Mouse (Mus musculus): ENCODE data around the gene Kirrel. TPM values are rescaled to one million over a fixed set of nuclear protein-coding genes. Genes with fewer than 3 reads are reported as not detected.

Gene Kirrel
- polyA plus RNA-seq, 1 experiment from 2014 or later, result 27.9 TPM

DNA sequence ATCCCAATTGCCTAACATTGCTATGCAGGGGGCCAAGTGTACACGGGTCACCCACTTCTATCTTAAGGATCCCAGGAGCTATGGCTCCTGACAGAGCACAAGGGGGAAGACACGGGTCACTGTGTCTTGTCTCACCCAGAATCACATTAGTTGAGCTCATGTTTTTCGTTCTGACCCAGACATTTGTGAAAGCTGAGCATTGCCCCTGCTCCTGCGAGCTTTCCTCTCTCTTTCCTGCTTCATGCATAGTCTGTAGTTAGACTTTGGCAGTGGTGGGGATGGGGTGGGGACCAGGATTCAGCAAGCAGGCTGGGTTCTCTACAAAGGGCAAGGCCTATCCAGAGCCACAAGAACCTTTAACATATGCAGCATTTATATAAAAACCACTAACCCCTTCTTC, 94.8 kb downstream of the Kirrel start:
- H3K36me3 ChIP-seq, result peaks cover 58% of the 10 kb centered on the region
- peak; percentile 55 for DNase-seq (ENCODE audit: low spot score)
- H3K9me3 ChIP-seq, result no peaks in the 10 kb centered on the region
- H3K4me3 ChIP-seq, result no peak overlapping the region
- WGBS, result 81% methylated on average over 4 of the region's 4 CpGs
- no peaks in the 10 kb centered on the region for H3K4me1 ChIP-seq
- no peaks in the 10 kb centered on the region for H3K27me3 ChIP-seq (ENCODE audit: insufficient read depth, poor library complexity, severe bottlenecking)
- no peak overlapping the region for H3K27ac ChIP-seq

GRCm38 (mm10) chr3:87079301-87079700, 95.2 kb downstream of the Kirrel start:
- Histone ChIP-seq H3K27ac (no peak overlapping the region), H3K36me3 (peaks cover 53% of the 10 kb centered on the region), H3K4me3 (no peak overlapping the region), H3K4me1 (no peaks in the 10 kb centered on the region), H3K27me3 (ENCODE audit: insufficient read depth, poor library complexity, severe bottlenecking) (no peaks in the 10 kb centered on the region), H3K9me3 (no peaks in the 10 kb centered on the region)
- WGBS, result 90% methylated on average over 7 of the region's 7 CpGs
- DNase-seq (ENCODE audit: low spot score), result peak; percentile 63

GRCm38 (mm10) chr3:87077681-87078080, 96.9 kb downstream of the Kirrel start:
- peaks cover 37% of the 10 kb centered on the region for H3K36me3 ChIP-seq
- H3K4me1 ChIP-seq, result peaks cover 5% of the 10 kb centered on the region; the same call in 1 of the 2 replicates
- peak; percentile 72 for DNase-seq (ENCODE audit: low spot score)
- H3K27ac ChIP-seq, result no peak overlapping the region
- WGBS, result 76% methylated on average over 9 of the region's 9 CpGs
- H3K27me3 ChIP-seq (ENCODE audit: insufficient read depth, poor library complexity, severe bottlenecking), result no peaks in the 10 kb centered on the region
- no peaks in the 10 kb centered on the region for H3K9me3 ChIP-seq
- no peak overlapping the region for H3K4me3 ChIP-seq

DNA sequence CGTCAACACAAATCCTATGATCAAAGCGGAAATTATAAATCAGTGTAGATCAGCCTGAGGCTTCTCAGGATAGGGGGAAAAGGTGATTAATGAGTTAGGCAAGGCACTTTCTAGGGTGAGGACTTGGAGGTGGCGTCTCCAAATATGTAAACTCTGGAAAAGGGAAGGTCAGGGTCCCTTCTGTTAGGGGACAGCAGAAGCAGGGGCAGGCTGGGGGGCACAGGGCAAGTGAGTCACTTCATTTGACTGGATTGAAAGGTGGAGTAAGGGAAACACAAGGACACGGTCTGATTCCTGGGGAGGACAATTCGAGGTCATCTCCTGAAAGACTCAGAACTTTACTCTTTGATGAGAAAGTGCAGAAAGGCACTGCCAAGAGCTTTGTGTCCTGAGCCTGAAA, 97.6 kb downstream of the Kirrel start:
- WGBS, result 79% methylated on average over 5 of the region's 5 CpGs
- no peak overlapping the region for H3K27ac ChIP-seq

DNA sequence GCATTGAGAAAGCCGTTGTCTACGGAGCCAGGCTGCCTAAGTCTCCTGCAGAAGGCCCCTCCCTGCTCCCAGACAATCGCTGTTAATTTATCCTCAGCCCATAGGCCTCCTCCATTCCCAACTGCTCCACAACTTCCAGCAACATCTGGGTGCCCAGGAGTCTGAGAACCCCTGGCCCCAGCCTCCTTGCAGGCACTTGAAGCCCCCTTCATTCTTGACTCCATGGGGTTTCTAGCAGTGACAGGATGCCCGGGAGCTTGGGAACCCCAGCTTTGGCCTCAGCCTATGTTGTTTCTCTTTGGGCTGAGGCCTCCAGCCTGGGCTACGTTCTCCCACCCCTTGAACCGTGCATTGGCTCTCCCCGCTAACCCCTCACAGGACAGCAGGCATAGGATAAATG, 98.4 kb downstream of the Kirrel start:
- WGBS, result 82% methylated on average over 7 of the region's 7 CpGs
- Histone ChIP-seq H3K36me3 (peaks cover 25% of the 10 kb centered on the region), H3K4me3 (no peak overlapping the region), H3K4me1 (peaks cover 5% of the 10 kb centered on the region), H3K9me3 (no peaks in the 10 kb centered on the region), H3K27me3 (ENCODE audit: insufficient read depth, poor library complexity, severe bottlenecking) (no peaks in the 10 kb centered on the region), H3K27ac (no peak overlapping the region)
- peak; percentile 71 for DNase-seq (ENCODE audit: low spot score)

More for the DNA sequence above, 97.6 kb downstream of the Kirrel start:
- H3K4me3 ChIP-seq, result no peak overlapping the region
- peaks cover 5% of the 10 kb centered on the region for H3K4me1 ChIP-seq
- no peaks in the 10 kb centered on the region for H3K27me3 ChIP-seq (ENCODE audit: insufficient read depth, poor library complexity, severe bottlenecking)
- no peaks in the 10 kb centered on the region for H3K9me3 ChIP-seq
- DNase-seq (ENCODE audit: low spot score), result peak; percentile 19
- peaks cover 31% of the 10 kb centered on the region for H3K36me3 ChIP-seq

DNA sequence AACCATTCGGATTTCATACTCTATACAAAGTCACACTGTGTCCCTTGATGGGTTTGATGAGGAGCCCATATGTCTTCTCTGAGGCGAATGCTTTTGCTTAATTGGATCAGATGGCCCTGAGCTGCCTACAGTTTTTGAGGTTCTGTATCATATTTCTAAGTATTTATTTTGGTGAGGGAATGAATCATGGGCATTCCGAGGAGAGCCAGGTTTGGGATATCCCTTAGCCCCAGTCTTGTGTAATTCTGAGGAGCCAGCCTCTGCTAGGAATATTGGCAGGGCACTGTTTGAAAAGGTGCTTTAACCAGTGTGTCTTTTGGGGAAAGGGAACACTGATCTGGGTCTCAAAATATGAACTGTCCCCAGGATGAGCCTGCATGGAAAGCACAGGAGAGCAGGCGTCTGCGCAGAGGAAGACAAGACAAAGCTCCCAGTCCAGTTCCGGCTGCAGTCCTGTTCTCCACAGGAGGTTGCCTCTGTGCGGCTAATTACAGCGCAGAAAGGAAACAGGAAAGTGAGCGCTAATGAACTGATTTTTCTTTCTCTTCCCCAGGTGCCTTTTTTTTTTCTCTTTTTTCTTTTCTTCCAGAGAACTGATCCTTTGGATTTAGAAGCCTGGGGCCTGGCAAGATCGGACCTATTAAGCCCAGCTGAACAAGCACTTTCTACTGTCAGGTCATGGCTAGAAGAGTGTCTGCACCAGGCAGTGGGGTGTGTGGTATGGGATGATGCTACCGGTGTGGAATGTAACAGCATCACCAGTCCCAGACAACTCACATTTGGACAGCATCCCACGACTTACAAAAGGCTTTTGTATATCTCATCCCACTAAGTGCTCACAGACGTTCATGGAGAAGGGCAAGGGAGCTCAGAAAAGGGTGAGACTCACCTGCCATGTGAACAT, 101.7 kb downstream of the Kirrel start:
- 48% methylated on average over 13 of the region's 13 CpGs for WGBS
- no peaks in the 10 kb centered on the region for H3K9me3 ChIP-seq
- no peaks in the 10 kb centered on the region for H3K27me3 ChIP-seq (ENCODE audit: insufficient read depth, poor library complexity, severe bottlenecking)
- H3K36me3 ChIP-seq, result 0 out of 2 replicates have a peak, but pooled peaks cover 2% of the 10 kb centered on the region
- H3K4me3 ChIP-seq, result no peak overlapping the region
- peak; percentile 77 for DNase-seq (ENCODE audit: low spot score)
- H3K27ac ChIP-seq, result 0 out of 2 replicates have a peak overlapping the region, but pooled peaks have one; percentile 36
- peaks cover 5% of the 10 kb centered on the region for H3K4me1 ChIP-seq

- no peak overlapping the region for H3K4me3 ChIP-seq
- no peaks in the 10 kb centered on the region for H3K9me3 ChIP-seq
- peak; percentile 39 for DNase-seq (ENCODE audit: low spot score)
- no peak overlapping the region for H3K27ac ChIP-seq
- no peaks in the 10 kb centered on the region for H3K27me3 ChIP-seq (ENCODE audit: insufficient read depth, poor library complexity, severe bottlenecking)
- WGBS, result 52% methylated on average over 3 of the region's 3 CpGs
- peaks cover 5% of the 10 kb centered on the region for H3K4me1 ChIP-seq
- H3K36me3 ChIP-seq, result no peaks in the 10 kb centered on the region
Observed at GRCm38 (mm10) chr3:87072191-87072590, 102.4 kb downstream of the Kirrel start.

DNA sequence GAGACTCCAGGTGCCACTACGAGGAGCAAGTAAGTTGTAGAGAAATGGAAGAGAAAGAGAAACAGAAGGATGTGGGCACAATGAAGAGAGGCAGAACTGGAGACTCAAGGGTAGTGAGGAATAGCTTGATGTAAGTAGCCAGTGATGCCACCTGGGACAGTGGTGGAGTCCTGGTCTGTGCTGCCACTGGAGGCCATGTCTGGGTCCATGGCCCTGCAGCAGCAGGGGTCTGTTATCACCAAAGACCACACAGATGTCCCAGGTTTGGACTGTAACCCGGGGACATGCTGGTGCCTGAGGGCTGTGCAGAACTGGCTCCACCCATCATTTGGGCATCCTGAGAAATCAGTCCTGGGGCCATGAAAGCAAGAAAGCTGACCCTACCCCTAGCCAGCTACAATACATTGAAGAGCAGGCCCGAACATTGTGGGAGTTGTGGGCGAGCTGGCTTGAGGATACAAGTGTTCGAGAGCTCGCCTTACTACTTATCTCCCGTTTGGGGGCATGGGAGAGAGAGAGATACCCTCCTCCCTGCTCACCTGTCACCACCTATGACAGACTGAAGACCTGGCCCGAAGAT, 107.1 kb downstream of the Kirrel start:
- Histone ChIP-seq H3K9me3 (no peaks in the 10 kb centered on the region), H3K27me3 (ENCODE audit: insufficient read depth, poor library complexity, severe bottlenecking) (no peaks in the 10 kb centered on the region), H3K4me1 (no peaks in the 10 kb centered on the region; the same call in 1 of the 2 replicates), H3K36me3 (no peaks in the 10 kb centered on the region), H3K4me3 (no peak overlapping the region), H3K27ac (no peak overlapping the region)
- DNase-seq (ENCODE audit: low spot score), result peak; percentile 56
- WGBS, result 61% methylated on average over 8 of the region's 8 CpGs

- 57% methylated on average over 1 of the region's 1 CpGs for WGBS
- no peaks in the 10 kb centered on the region for H3K4me1 ChIP-seq
- H3K4me3 ChIP-seq, result no peak overlapping the region
- no peak overlapping the region for H3K27ac ChIP-seq
- no peaks in the 10 kb centered on the region for H3K27me3 ChIP-seq (ENCODE audit: insufficient read depth, poor library complexity, severe bottlenecking)
- H3K9me3 ChIP-seq, result no peaks in the 10 kb centered on the region
- H3K36me3 ChIP-seq, result no peaks in the 10 kb centered on the region
- DNase-seq (ENCODE audit: low spot score), result peak; percentile 47
Observed at GRCm38 (mm10) chr3:87053939-87054338, 120.6 kb downstream of the Kirrel start.

DNA sequence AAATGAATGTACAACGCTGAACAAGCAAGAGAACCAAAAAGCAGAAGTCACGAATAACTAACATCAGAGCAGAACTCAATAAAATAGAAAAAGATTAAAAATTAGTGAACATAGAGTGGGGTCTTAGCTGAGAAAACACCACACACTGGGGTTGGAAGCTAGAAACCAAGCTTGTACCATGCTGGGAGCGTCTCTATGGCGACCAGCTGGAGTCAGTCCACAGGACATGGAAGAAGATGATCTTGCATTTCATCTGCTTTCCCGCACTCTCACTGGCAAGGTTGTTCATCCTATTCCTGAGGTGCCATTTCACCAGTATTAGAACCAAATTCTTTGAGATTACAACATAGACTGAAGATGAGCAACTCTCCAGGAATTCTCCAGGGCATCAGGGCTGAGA, 126.7 kb downstream of the Kirrel start:
- no peak overlapping the region for H3K27ac ChIP-seq
- H3K9me3 ChIP-seq, result no peaks in the 10 kb centered on the region
- no peaks in the 10 kb centered on the region for H3K4me1 ChIP-seq
- H3K4me3 ChIP-seq, result no peak overlapping the region
- no peaks in the 10 kb centered on the region for H3K36me3 ChIP-seq
- WGBS, result 88% methylated on average over 5 of the region's 5 CpGs
- no peaks in the 10 kb centered on the region for H3K27me3 ChIP-seq (ENCODE audit: insufficient read depth, poor library complexity, severe bottlenecking)
- no peak for DNase-seq (ENCODE audit: low spot score)

- no peak for DNase-seq (ENCODE audit: low spot score)
- WGBS, result 72% methylated on average over 2 of the region's 2 CpGs
Observed at GRCm38 (mm10) chr3:87041733-87042132, 132.8 kb downstream of the Kirrel start.

DNA sequence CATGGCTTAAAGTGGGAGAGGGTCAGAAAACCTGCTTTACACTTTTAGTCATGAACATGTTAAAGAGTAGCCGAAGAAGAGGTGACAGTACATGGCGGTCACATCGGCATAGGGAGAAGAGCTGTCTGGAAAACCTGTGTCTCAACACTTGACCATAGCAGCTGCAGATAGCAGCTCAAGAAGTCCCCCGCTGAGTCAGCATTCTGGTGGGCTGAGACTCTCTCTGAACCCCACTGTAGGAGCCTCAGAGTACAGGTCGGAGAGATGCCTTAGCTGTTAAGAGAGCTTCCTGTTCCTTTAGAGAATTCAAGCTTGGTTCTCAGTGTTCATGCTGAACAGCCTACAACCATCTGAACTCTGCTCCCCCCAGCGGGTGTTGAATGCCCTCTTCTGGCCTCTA, 136.0 kb downstream of the Kirrel start:
- no peaks in the 10 kb centered on the region for H3K36me3 ChIP-seq
- 77% methylated on average over 6 of the region's 6 CpGs for WGBS
- no peak overlapping the region for H3K4me3 ChIP-seq
- H3K27ac ChIP-seq, result no peak overlapping the region
- H3K4me1 ChIP-seq, result peaks cover 13% of the 10 kb centered on the region; the same call in 1 of the 2 replicates
- no peak for DNase-seq (ENCODE audit: low spot score)
- no peaks in the 10 kb centered on the region for H3K27me3 ChIP-seq (ENCODE audit: insufficient read depth, poor library complexity, severe bottlenecking)
- H3K9me3 ChIP-seq, result no peaks in the 10 kb centered on the region

More at GRCm38 (mm10) chr3:87041733-87042132, 132.8 kb downstream of the Kirrel start:
- Histone ChIP-seq H3K4me3 (no peak overlapping the region), H3K27me3 (ENCODE audit: insufficient read depth, poor library complexity, severe bottlenecking) (no peaks in the 10 kb centered on the region), H3K4me1 (0 out of 2 replicates have a peak, but pooled peaks cover 7% of the 10 kb centered on the region), H3K36me3 (no peaks in the 10 kb centered on the region), H3K9me3 (no peaks in the 10 kb centered on the region), H3K27ac (no peak overlapping the region)

- Histone ChIP-seq H3K4me1 (peaks cover 13% of the 10 kb centered on the region; the same call in 1 of the 2 replicates), H3K4me3 (no peak overlapping the region), H3K27me3 (ENCODE audit: insufficient read depth, poor library complexity, severe bottlenecking) (no peaks in the 10 kb centered on the region), H3K9me3 (no peaks in the 10 kb centered on the region), H3K27ac (no peak overlapping the region), H3K36me3 (no peaks in the 10 kb centered on the region)
- 91% methylated on average over 4 of the region's 4 CpGs for WGBS
- DNase-seq (ENCODE audit: low spot score), result no peak
Observed at GRCm38 (mm10) chr3:87034061-87034460, 140.5 kb downstream of the Kirrel start.
